Mouse (Mus musculus): ENCODE measurements around the gene Sh3bp5.

The Sh3bp5 gene

DNA sequence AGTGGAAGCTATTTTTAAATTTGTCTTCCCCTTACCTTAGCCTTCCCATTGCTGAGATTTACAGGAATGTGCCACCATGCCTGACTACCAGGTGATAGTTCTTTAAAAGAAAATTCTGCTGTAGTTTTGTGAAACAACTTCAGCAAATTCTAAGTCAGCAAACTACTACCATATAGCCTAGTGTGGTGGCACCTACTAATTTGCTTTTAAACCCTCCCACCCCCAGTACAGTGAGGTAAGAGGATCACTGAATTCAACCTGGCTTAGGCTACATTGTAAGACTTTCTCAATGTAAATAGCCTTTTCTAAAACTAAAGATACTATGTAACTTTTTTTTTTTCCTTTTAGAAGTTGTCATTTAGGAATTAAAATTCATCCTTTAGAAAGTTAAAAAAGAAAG lies 97.9 kb downstream of the Sh3bp5 start:
- DNase-seq (ENCODE audit: low spot score in 2 of 2) = no peak

DNA sequence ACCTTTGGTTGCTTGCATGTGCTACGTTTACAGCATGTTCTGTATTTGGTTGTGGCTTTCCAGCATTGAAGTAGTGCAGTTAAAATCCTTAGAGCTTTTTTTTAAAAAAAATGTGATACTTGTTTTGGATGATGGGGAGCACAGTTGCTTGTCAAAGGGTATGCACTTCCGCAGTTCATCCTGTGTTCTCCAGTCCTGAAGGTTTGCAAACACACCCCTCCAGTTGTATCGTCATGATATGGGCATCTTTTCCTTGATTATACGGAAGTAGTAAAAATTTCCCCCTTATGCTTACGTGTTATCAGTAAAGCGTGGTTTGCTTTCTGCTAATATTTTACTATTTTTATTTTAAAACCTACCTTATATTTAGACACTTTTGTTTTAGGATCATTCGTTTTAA lies 98.5 kb downstream of the Sh3bp5 start:
- no peak for DNase-seq (ENCODE audit: low spot score in 2 of 2)

DNA sequence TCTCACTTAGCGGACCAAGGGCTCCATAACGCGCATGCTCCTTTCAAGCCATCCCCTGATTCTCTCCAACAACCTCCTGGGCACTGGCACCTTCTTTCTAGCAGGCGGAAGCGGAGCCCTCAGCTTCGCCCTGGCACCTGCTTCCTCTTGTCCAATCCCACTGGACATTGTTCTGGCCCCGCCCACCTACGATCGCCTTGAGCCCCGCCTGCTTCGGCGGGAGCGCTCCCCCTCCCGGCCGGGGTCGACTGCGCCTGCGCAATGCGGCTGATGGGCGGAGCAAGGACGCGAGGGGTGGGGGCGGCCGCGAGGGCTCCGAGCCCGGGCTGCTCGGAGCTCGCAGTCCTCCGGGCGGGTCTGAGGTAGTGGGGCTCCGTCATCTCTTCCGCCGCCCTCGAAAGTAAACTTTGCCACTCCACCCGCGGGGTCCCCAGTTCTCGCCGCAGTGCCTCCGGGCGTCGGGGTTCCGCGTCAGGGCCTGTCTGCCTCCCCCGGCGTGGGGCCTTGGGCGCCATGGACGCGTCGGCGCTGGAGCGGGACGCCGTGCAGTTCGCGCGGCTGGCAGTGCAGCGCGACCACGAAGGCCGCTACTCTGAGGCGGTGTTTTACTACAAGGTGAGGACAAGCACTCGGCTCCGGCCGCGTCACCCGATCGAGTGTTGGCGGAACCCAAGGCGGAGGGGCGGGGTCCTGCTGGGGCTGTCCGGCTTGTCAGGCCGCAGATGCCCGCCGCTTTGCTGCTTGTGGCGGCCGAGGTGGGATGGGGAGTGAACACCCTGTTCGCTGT lies 99.3 kb downstream of the Sh3bp5 start, which contains the start of gene Capn7:
Capn7 (plus strand) TSS at position 270 of the 787 bp plus-strand sequence.
- DNase-seq (ENCODE audit: low spot score in 2 of 2) = peak; percentile 98

DNA sequence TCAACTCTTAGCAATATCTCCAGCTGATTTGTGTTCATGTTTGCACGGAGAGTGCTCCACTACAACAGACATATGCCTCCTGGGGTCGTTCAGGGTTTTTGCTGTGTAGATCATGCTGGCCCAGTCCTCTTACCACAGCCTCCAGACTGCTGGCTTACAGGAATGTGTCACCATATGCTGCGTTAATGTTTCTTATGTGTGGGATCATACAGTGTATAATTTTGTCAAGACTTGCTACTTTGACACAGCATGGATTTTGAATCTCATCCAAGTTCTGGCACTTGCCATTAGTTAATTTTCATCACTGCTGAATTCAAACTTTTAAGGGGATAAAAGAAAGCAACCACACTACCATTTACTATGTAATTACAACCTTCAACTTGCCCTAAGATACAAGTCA lies 100.1 kb downstream of the Sh3bp5 start:
- DNase-seq (ENCODE audit: low spot score in 2 of 2) = no peak

DNA sequence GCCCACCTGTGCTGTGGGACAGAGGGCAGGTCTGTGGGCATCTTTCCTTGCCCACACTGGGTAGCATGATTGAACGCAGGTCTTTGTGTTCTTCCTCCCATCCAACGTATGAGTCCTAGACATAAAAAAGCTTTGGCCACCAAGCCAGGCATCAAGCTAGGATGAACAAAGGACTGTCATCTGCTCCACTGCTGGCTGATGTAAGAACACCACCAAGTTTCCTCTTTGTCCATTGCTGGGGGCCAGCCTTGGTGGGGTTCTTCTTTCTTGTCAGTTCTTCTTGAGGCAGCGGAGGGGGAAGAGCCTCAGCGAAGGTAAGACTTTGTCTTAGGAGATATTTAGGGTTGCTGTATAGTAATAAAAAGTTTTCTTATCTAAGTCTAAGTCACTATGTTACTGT lies 104.9 kb downstream of the Sh3bp5 start:
- DNase-seq (ENCODE audit: low spot score in 2 of 2) = no peak

DNA sequence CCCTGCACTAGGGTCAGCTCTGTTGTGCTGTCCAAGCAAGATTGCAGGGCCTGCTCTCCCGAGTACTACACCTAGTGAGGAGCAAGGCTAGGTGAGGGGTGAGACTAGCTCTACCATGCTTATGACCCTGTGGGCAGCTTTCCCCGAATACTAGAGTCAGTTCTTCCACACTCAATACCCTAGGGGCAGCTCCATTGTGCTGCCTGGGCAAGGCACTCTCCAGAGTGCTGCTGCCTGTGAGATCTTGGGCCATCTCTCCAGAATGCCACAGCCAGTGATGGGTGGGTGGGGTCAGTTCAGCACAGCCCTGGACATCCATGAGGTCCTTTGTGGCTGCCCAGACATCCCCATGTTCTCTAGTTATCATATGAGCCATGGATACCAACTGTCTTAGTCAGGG lies 106.1 kb downstream of the Sh3bp5 start:
- DNase-seq (ENCODE audit: low spot score in 2 of 2) = no peak

DNA sequence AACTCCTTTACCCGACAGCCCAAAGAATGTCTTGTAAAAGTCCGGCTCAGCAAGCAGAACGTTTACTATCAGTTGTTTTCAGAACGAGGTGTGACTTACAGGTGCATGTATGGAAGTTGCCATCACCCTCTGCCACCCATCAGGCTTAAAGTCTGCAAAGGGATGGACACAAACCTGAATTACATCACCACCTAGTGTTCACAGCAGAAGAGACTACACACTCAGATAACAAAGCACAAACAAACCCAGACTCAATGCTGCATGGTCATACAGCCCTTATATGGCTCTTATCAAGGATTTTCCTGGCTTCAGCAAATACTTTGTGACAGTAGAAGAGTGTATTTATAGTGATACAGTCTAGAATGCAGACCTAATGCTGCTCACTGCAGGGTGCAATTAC lies 108.2 kb downstream of the Sh3bp5 start:
- DNase-seq (ENCODE audit: low spot score in 2 of 2) = no peak

DNA sequence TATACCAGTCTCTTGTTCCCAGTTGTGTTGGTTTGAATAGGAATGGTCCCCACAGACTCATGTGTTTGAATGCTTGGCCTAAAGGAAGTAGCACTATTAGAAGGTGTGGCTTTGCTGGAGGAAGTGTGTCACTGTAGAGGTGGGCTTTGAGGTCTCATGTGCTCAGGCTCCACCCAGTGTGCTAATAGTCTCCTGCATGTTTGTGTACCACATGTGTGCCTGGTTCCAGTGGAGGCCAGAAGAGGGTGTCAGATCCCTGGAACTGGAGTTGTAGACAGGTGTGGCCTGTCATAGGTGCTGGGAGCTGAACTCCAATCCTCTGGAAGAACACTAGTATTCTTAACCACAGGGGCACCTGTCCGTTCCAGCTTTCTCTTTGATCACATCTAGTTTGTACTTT lies 108.7 kb downstream of the Sh3bp5 start:
- no peak for DNase-seq (ENCODE audit: low spot score in 2 of 2)

DNA sequence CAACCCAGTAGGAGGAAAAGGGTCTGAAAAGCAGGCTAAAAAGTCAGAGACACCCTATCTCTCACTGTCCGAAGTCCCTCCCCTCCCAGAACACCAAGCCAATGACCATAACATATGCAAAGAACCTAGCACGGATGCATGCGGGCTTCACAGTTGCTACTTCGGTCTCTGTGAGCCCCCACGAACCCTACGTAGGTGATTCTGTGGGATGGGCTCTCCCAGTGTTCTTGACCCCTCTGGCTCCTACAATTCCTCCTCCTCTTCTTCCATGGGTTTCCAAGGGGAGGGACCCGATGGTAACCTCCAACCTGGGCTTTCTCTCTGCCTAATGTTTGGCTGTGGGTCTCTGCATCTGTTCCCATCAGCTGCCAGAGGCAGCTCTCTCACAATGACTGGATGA lies 109.1 kb downstream of the Sh3bp5 start:
- no peak for DNase-seq (ENCODE audit: low spot score in 2 of 2)

DNA sequence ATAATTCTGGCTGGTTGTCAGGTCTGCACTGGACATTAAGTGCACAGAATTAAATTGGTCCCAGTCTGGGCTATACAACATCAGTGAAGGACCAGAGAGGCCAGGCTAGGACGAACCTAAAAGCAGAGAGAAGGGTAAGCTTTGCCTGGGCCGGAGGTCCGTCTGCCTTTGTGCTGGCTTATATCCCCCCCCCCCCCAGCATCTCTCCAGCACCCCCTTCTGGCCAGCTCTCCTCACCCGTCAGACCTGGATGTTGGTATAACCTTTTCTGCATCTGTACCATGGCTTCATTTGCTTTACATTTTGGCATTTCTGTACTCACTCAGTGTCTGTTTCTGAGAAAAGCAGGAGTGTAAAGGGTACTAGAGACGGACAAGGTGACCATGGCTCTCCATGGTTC lies 110.3 kb downstream of the Sh3bp5 start:
- DNase-seq (ENCODE audit: low spot score in 2 of 2) = no peak

DNA sequence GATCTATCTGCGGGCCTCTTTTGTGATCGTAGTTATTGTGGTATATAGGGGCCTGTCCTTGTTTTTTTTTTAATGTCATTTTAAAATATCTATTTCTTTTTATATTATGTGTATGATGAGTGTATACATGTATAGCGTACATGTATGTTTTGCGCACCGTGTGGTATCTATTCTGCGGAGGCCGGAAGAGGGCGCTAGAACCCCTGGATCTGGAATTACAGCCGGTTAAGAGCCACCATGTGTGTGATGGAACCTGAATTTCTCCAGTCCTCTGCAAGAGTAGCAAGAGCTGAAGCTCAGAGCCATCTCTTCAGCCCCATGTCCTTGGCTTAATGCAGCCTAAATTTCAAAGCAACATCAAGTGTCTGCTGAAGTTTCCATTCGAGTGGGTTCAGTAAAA lies 111.0 kb downstream of the Sh3bp5 start:
- DNase-seq (ENCODE audit: low spot score in 2 of 2) = no peak

DNA sequence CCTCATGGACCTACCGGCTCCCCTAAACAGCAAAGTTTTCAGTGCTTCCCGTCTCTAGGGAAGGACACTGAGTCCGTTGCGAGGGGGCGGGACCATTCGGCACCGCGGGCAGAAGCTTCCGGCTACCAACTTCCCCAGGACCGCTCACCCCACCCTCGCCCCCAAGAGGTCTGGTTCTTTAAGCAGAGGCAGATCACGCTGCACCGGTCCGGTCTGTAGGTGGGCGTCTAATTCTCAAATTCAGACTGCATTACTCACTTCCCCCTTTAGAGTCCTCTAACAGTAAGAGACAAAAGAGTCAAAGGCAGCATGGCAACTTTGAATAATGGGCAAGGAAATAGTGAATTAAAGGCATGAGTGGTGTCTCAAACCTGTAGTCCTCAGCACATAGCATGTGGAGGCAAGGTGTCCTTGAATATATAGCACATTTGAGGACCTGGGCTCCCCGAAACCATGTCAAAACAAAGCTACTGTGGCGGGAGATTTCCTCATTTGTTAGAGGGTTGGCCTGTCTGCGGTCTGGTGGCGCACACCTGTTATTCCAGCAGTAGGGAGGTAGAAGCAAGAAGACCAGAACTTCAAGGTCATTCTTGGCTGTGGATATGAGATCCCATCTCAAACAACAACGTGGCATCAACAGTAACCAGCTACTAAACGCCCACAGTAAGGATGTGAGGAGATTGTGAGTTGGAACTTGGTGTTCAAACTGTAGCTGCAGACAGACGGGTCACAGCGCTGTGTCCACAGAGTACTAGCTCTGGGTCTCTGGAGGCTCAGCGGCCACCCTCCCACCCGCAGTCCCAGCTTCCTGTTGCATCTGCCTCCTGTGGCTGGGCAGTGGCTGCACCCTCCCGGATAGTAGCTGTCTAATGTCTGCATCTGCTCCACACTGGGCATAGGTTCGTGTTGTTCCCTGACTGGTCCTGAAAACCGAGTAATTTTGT lies 111.8 kb downstream of the Sh3bp5 start, which contains the start of gene Dnah1:
Dnah1 (minus strand) TSS at position 48 of the 944 bp plus-strand sequence.
- peak; percentile 47 to 65 for DNase-seq (ENCODE audit: low spot score in 2 of 2)

DNA sequence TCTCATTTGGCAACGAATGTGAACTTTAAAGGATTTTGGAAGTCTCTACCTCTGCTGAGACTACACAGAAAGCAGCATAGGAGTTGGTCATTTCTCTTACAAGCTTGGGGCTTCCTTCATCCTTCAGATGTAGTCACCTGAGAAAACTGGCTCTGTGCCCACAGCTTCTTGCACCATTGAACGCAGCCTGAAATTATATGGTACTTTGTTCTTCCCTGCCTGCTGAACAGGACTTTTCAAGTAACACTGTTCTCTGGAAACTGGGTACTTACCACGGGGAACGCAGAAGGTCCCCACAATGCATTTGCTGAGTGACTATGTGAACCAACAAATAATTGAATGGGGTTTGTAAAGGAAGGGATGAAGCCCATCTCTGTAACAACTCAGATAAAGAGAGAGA lies 112.7 kb downstream of the Sh3bp5 start:
- no peak for DNase-seq (ENCODE audit: low spot score in 2 of 2)

DNA sequence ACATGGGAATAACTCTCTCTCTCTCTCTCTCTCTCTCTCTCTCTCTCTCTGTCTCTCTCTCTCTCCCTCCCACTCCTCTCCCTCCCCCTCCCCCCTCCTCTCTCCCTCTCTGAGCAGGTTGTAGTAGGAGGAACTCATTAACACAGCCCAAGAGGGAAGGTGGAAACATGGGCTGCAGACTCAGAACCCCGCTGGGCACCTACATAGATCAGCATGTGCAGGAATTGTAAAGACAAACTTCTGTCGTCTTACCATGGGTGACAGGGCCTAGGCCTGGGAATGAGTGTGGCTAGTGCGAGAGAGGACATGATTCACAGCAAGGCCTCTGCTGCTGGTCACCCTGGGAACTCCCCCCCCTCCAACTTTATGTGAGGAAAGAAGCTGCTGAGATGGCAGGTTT lies 113.7 kb downstream of the Sh3bp5 start:
- no peak for DNase-seq (ENCODE audit: low spot score in 2 of 2)

DNA sequence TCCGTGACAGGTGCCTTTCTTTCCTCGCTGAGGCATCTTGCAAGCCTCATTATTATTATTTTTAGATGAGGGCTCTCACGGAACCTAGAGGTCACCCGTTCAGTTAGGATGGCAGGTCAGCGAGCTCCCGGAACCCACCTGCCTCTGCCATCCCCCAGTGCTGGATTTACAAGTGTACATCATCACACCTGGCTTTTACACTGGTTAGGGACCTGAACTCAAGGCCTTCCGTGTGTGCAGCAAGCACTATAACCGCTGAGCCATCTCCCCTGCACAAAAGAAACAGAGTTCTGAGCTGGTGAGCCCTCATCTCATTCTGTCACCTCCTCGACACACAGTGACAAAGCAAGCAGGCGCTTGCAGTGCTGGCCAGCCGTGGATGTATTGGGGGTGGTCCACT lies 114.7 kb downstream of the Sh3bp5 start:
- DNase-seq (ENCODE audit: low spot score in 2 of 2) = peak in 1 of 2 experiments; percentile 4

DNA sequence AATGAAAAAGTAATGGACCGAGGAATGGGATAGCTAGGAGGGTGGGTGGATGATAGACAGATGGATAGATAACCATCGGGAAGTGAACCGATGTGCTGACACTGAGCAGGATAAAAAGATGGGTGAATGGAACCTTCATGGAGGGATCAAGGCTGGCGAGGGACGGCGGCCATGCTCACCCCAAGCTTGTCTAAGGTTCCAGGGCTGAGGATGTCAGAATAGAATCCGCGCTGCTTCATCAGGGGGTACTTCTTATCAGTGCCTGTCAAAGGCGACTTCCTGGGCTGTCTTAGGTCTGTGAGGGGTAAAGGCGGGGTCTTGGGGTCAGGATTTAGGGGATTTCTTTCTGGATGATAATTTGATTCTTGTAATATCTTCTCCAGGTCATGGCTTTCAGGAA lies 116.3 kb downstream of the Sh3bp5 start:
- no peak for DNase-seq (ENCODE audit: low spot score in 2 of 2)

DNA sequence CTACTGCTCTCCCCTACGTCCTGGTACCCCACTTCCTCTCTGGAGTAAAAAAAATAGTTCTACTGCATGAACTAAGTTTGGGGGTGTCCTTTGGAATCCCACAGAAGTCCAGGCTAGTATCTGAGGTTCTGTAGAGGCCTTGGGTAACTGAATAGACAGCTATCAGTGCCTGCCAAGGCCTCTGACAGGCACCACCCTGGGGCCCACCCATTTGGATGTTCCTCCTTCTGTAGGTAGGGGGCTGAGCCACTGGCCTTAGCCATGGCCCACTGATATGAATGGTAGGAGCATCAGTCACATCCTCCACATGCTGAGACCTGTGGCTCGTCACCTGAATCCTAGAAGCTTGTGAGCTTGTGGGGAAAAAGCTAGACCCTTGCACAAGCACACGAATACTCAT lies 118.1 kb downstream of the Sh3bp5 start:
- no peak for DNase-seq (ENCODE audit: low spot score in 2 of 2)

DNA sequence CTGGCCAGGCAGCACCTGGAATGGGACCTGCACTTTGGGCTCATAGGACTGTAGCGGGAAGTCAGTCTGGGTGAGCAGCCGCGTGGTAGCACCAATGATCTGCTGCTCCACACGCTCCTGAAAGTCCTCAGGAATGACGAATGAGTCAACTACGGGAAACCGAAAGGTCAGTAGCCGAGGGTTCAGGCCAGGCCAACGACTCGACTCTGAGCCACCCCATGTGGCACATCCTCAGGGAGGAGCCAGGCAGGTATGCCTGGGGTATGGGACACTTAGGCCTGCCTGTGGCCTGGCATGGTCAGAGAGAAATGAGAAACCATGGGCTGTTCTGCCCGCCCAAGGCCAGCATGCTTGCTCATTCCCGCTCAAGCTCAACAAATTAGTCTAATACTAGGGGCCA lies 119.3 kb downstream of the Sh3bp5 start:
- DNase-seq (ENCODE audit: low spot score in 2 of 2) = no peak

DNA sequence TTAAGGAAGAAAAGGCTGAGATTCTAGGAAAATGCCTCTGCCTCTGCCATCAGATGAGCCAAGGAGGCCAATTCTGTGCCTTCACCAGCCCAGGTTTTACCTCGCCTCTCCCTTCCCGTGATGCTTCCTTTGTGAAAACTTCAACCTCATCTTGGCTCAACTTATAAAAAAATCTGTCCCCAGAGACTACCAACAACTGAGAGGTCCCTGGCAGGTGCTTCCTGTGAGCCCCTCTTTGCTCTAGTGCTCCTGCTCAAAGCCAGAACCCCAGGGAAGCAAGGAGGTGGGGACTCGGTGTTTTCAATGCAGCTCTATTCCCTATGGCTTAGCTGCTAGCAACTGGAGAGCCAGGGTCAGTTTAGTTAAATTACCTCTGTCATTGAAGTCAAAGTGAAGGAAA lies 122.7 kb downstream of the Sh3bp5 start:
- DNase-seq (ENCODE audit: low spot score in 2 of 2) = no peak

Data from spleen, postnatal 14 days (tissue).